Mouse (Mus musculus): ENCODE results near the gene Car7. TPM values are rescaled to one million over a fixed set of nuclear protein-coding genes. Genes with fewer than 3 reads are reported as not detected.

Car7 gene
- 1.6 and 1.8 TPM in 2 replicates for polyA plus RNA-seq (2012; rRNA removed)

GRCm38 (mm10) chr8:104533971-104534778, at the start of gene Car7, which contains the start of gene Nae1:
Gene Car7, plus strand, starts transcription at chr8:104534689.
Gene Nae1, minus strand, starts transcription at chr8:104534637.
- peak; percentile 84 for TF ChIP-seq POLR2A (IDR thresholded peaks at IDR 0.05; ENCODE audit: borderline replicate concordance, extremely low read depth, insufficient read depth, insufficient read length, poor library complexity, severe bottlenecking)
- TF ChIP-seq CTCF (IDR thresholded peaks at IDR 0.05; ENCODE audit: borderline replicate concordance, extremely low read depth, insufficient read depth, insufficient read length), result peak; percentile 100
- DNase-seq (ENCODE audit: low read depth), result peak; percentile 97

GRCm38 (mm10) chr8:104509061-104510006, 25.2 kb upstream of the Car7 start, which contains the start of gene Terb1:
Gene Terb1, minus strand, starts transcription at chr8:104509910.
- TF ChIP-seq CTCF (IDR thresholded peaks at IDR 0.05; ENCODE audit: borderline replicate concordance, extremely low read depth, insufficient read depth, insufficient read length), result no peak
- TF ChIP-seq POLR2A (IDR thresholded peaks at IDR 0.05; ENCODE audit: borderline replicate concordance, extremely low read depth, insufficient read depth, insufficient read length, poor library complexity, severe bottlenecking), result no peak
- peak; percentile 36 for DNase-seq (ENCODE audit: low read depth)

GRCm38 (mm10) chr8:104510134-104510533, 24.4 kb upstream of the Car7 start:
- no peak for DNase-seq (ENCODE audit: low read depth)
- TF ChIP-seq CTCF (IDR thresholded peaks at IDR 0.05; ENCODE audit: borderline replicate concordance, extremely low read depth, insufficient read depth, insufficient read length), result no peak
- no peak for TF ChIP-seq POLR2A (IDR thresholded peaks at IDR 0.05; ENCODE audit: borderline replicate concordance, extremely low read depth, insufficient read depth, insufficient read length, poor library complexity, severe bottlenecking)

- DNase-seq (ENCODE audit: low read depth), result peak; percentile 56
- no peak for TF ChIP-seq POLR2A (IDR thresholded peaks at IDR 0.05; ENCODE audit: borderline replicate concordance, extremely low read depth, insufficient read depth, insufficient read length, poor library complexity, severe bottlenecking)
- TF ChIP-seq CTCF (IDR thresholded peaks at IDR 0.05; ENCODE audit: borderline replicate concordance, extremely low read depth, insufficient read depth, insufficient read length), result no peak
Measured at GRCm38 (mm10) chr8:104517872-104518271, 16.6 kb upstream of the Car7 start.

GRCm38 (mm10) chr8:104529671-104530070, 4.8 kb upstream of the Car7 start:
- peak; percentile 57 for DNase-seq (ENCODE audit: low read depth)
- no peak for TF ChIP-seq CTCF (IDR thresholded peaks at IDR 0.05; ENCODE audit: borderline replicate concordance, extremely low read depth, insufficient read depth, insufficient read length)
- no peak for TF ChIP-seq POLR2A (IDR thresholded peaks at IDR 0.05; ENCODE audit: borderline replicate concordance, extremely low read depth, insufficient read depth, insufficient read length, poor library complexity, severe bottlenecking)

GRCm38 (mm10) chr8:104533551-104533950, 938 bp upstream of the Car7 start:
- TF ChIP-seq CTCF (IDR thresholded peaks at IDR 0.05; ENCODE audit: borderline replicate concordance, extremely low read depth, insufficient read depth, insufficient read length) (no peak), POLR2A (IDR thresholded peaks at IDR 0.05; ENCODE audit: borderline replicate concordance, extremely low read depth, insufficient read depth, insufficient read length, poor library complexity, severe bottlenecking) (no peak)
- DNase-seq (ENCODE audit: low read depth), result no peak

- DNase-seq (ENCODE audit: low read depth), result no peak
- no peak for TF ChIP-seq CTCF (IDR thresholded peaks at IDR 0.05; ENCODE audit: borderline replicate concordance, extremely low read depth, insufficient read depth, insufficient read length)
- no peak for TF ChIP-seq POLR2A (IDR thresholded peaks at IDR 0.05; ENCODE audit: borderline replicate concordance, extremely low read depth, insufficient read depth, insufficient read length, poor library complexity, severe bottlenecking)
Measured at GRCm38 (mm10) chr8:104534779-104535141, 271 bp downstream of the Car7 start.

- no peak for TF ChIP-seq POLR2A (IDR thresholded peaks at IDR 0.05; ENCODE audit: borderline replicate concordance, extremely low read depth, insufficient read depth, insufficient read length, poor library complexity, severe bottlenecking)
- no peak for TF ChIP-seq CTCF (IDR thresholded peaks at IDR 0.05; ENCODE audit: borderline replicate concordance, extremely low read depth, insufficient read depth, insufficient read length)
Measured at GRCm38 (mm10) chr8:104535378-104535777, 889 bp downstream of the Car7 start.

GRCm38 (mm10) chr8:104536028-104536427, 1.5 kb downstream of the Car7 start:
- TF ChIP-seq CTCF (IDR thresholded peaks at IDR 0.05; ENCODE audit: borderline replicate concordance, extremely low read depth, insufficient read depth, insufficient read length) (no peak), POLR2A (IDR thresholded peaks at IDR 0.05; ENCODE audit: borderline replicate concordance, extremely low read depth, insufficient read depth, insufficient read length, poor library complexity, severe bottlenecking) (no peak)
- no peak for DNase-seq (ENCODE audit: low read depth)

More at GRCm38 (mm10) chr8:104535378-104535777, 889 bp downstream of the Car7 start:
- DNase-seq (ENCODE audit: low read depth), result no peak

- DNase-seq (ENCODE audit: low read depth), result no peak
- no peak for TF ChIP-seq POLR2A (IDR thresholded peaks at IDR 0.05; ENCODE audit: borderline replicate concordance, extremely low read depth, insufficient read depth, insufficient read length, poor library complexity, severe bottlenecking)
- no peak for TF ChIP-seq CTCF (IDR thresholded peaks at IDR 0.05; ENCODE audit: borderline replicate concordance, extremely low read depth, insufficient read depth, insufficient read length)
Measured at GRCm38 (mm10) chr8:104538896-104539295, 4.4 kb downstream of the Car7 start.

- TF ChIP-seq POLR2A (IDR thresholded peaks at IDR 0.05; ENCODE audit: borderline replicate concordance, extremely low read depth, insufficient read depth, insufficient read length, poor library complexity, severe bottlenecking) (no peak), CTCF (IDR thresholded peaks at IDR 0.05; ENCODE audit: borderline replicate concordance, extremely low read depth, insufficient read depth, insufficient read length) (no peak)
- DNase-seq (ENCODE audit: low read depth), result no peak
Measured at GRCm38 (mm10) chr8:104539566-104539965, 5.1 kb downstream of the Car7 start.
